Mouse (Mus musculus): Measurements from ENCODE around the gene Plekhj1.

Gene Plekhj1

DNA sequence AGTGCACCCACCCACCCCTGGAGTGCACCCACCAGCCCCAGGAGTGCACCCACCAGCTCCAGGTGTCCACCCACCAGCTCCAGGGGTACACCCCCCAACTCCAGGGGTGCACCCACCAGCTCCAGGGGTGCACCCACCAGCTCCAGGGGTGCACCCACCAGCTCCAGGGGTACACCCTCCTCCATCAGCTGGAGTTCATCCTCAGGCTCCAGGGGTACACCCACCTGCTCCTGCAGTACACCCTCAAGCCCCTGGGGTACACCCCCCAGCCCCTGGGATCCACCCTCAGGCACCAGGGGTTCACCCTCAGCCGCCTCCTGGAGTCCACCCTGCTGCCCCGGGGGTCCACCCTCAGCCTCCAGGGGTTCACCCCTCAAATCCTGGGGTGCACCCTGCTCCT, 5.9 kb upstream of the Plekhj1 start:
- DNase-seq: no peak

DNA sequence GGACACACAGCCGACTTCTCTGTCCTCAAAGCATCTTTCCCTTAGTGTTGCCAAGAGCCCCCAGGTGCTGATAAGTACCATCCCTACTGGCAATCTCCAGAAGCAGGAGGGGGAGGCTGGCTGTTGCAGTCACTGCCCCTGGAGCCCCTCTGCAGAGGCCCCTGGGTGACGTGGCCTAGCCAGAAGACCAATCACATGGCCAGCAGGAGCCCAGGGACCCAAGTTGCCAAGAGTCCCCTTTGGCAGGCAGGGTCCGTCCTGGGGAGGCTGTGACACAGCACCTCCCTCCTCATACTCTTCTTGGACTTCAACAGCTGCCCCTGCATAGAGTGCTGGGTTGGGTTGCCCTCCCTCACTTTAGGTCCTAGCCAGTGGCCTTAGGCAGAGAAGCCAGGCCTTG, 4.6 kb upstream of the Plekhj1 start:
- no peak for DNase-seq

DNA sequence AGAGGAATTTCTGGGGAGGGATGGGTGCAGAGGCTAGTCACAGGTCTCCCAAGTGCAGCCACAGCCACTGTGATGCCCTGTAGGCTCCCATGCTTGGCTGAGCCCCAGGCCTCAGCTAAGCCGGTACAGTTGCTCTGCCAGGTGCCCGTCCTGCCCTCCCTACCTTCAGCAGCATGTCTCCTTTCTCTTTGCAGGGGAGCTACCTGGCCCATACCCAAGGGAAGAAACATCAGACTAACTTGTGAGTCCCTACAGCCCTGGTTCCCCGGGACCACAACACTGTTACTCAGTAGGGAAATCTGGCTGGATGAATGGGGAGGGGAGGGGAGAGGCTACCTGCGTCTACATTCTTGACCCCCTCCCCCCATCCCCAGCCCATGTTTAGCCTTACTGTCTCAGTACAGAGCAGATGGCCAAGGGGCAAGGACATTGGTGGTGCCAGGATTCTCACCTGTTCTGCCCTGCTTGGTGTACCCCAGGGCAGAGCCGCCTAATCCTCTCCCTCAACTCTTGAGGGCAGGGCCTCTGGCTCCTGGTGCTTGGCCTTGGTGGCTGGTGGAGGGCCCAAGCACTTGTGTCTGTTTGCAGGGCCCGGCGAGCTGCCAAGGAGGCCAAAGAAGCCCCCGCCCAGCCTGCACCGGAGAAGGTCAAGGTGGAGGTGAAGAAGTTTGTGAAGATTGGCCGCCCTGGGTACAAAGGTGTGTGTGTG, 3.9 kb upstream of the Plekhj1 start:
- DNase-seq: no peak

- no peak for DNase-seq
Measured at GRCm38 (mm10) chr10:80799070-80799566, 692 bp upstream of the Plekhj1 start.

GRCm38 (mm10) chr10:80797186-80798149, 958 bp downstream of the Plekhj1 start:
- DNase-seq: no peak

DNA sequence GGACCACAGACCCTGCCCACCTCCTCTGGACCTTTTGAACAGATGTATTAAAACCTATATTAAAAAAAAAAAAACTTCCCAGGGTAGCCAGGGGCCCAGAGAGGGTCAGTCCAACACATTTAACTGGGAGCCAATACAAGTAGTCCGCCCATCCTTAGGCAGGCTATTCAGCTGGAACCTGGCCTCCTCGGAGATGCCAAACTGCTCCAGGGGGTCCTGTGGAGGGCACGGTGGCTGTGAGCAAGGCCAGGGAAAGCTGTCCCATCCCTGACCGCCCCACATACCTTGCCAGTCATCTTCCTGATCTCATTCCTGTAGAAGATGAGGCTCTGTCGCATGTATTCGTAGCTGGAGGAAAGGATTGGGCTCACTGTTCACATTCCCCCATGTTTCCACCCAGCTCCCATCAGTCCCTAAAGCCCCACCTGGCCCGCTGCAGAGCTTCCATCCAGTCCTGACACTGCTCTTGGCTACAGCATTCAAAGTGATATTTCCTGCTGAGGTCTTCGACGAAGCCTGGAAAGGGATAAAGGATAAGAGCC, 2.0 kb downstream of the Plekhj1 start:
- no peak for DNase-seq

DNA sequence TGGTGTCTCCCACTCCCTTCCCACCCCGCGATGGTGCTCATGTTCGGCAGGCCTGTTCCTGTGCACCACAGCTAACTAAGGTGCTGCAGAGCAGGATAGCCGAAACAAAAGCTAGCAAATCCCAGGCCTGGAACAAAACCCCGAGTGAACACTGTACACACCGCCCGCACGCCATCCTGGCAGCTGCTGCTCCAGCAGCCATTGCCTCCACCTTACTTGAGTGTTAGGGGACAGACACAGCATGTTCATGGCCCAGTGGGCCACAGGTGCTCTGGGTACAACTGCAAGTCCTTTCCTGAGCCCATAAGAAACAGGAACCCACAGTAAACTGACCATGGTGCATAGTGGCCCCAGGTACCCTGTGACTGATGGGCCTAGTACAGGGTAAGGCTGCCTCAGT, 3.7 kb downstream of the Plekhj1 start:
- DNase-seq: no peak

GRCm38 (mm10) chr10:80793803-80794202, 4.6 kb downstream of the Plekhj1 start:
- no peak for DNase-seq

DNA sequence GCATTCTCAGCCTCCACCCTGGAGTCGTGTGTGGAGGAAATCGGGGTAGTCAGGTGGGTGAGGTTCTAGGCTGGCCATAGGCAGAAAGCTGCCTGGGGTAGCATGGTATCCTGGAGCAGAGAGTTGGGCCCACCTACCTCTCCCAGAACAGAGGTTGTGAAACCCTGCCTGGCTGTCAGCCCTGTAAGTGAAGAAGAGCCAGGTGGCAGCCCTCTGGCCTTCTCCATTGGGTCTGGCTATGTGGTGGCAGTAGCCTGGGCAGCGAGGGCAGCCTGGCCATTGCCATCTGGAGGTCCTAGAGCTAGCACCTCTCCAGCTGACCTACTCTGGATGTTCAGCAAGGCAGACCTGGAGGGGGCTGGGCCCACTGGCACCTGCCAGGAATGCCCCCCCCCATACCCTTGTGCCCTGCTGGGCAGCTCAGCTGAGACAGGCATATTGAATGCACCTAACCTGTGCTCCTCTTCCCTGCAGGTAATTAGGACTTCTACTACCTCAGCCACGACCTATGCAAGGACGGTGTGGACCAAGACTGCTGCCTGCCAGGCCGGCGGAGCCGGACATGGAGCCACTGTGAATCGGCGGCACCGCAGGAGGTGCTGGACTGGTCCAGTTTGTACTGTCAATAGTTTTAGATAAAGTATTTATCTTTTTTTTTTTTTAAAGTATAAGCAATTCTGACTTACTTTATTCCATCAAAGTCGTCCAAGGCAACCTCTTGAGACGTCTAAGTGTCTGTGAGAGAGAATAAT, 5.2 kb downstream of the Plekhj1 start:
- DNase-seq: no peak

GRCm38 (mm10) chr10:80792175-80793032, 6.0 kb downstream of the Plekhj1 start:
- no peak for DNase-seq

- no peak for DNase-seq
Measured at GRCm38 (mm10) chr10:80791476-80792174, 6.8 kb downstream of the Plekhj1 start.

DNA sequence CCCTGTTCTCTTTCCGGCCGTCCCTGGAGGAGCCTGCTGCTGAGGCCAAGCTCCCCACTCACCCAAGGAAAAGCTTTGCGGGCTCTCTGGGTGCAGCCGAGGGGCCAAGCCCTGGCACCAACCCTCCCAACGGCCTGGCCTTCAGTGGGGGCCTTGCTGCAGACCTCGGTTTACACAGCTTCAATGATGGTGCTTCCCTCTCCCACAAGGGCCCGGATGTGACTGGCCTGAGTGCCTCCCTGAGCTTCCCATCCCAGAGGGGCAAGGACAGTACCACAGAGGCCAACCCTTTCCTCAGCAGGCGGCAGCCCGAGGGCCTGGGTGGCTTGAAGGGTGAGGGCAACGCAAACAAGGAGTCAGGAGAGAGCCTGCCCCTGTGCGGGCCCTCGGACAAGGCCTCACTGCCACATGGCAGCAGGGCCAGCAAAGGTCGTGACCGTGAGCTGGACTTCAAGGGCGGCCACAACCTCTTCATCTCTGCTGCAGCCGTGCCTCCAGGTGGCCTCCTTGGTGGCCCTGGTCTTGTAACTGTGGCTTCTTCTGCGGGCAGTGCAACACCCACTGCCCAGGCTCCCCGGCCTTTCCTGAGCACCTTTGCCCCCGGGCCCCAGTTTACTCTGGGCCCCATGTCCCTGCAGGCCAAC, 7.5 kb downstream of the Plekhj1 start:
- no peak for DNase-seq

GRCm38 (mm10) chr10:80787517-80787916, 10.9 kb downstream of the Plekhj1 start:
- no peak for DNase-seq

DNA sequence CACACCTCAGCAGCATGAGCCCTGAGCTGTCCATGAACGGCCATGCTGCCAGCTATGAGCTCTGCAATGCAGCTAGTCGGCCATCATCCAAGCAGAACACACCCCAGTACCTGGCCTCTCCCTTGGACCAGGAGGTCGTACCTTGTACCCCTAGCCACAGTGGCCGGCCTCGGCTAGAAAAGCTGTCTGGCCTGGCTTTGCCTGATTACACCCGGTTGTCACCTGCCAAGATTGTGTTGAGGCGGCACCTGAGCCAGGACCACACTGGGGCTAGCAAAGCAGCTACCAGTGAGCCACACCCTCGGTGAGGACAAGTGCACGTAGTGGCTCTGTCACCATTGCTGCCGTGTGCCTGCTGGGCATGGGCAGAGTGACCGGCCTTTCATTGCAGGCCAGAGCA, 12.5 kb downstream of the Plekhj1 start:
- no peak for DNase-seq

- no peak for DNase-seq
Measured at GRCm38 (mm10) chr10:80784871-80785270, 13.6 kb downstream of the Plekhj1 start.

GRCm38 (mm10) chr10:80784302-80784701, 14.1 kb downstream of the Plekhj1 start:
- DNase-seq: no peak

GRCm38 (mm10) chr10:80779565-80779964, 18.9 kb downstream of the Plekhj1 start:
- DNase-seq: no peak

- DNase-seq: no peak
Measured at GRCm38 (mm10) chr10:80777123-80777522, 21.3 kb downstream of the Plekhj1 start.

- no peak for DNase-seq
Measured at GRCm38 (mm10) chr10:80776358-80776869, 22.0 kb downstream of the Plekhj1 start.

GRCm38 (mm10) chr10:80775731-80776130, 22.7 kb downstream of the Plekhj1 start:
- no peak for DNase-seq

All from kidney, adult 9 months (tissue).